Mouse (Mus musculus) gastrocnemius, adult 8-10 months (tissue): Measurements from ENCODE around the gene Vps26a. TPM values are rescaled to one million over a fixed set of nuclear protein-coding genes. Genes with fewer than 3 reads are reported as not detected.

Experiments used
- DNase-seq, 2 experiments: peaks; one replicate each; pipeline ENCODE4 v3.0.0; 2022; ENCODE audit warnings: low spot score in 2 of 2
- total RNA-seq, 4 experiments: library from RNA; stranded (reverse); gene quantifications; 2 replicates each; pipeline ENCODE4 v1.2.4; 2022

Gene Vps26a
- total RNA-seq, 4 experiments from 2014 or later, result 27.5 to 31.7 (median 29.6) TPM

DNA sequence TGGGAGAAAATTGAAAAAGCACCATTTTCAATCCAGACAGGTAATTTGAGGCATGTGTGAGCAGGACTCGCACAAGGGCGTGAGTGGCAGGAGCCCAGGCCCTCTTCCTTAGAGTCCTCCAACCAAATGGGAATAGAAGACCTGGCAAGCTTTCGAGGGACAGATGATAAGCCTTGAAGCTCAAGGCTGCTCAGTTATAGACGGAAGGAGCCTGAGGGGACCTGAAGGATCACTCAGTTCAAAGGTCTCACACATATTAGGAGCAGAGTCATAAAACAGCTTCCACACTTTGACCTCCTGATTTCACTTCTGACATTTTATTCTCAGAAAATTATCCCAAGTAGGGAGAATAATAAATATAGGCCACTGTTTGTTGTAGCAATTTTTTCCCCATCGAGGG is 67.2 kb downstream of the Vps26a start:
- DNase-seq, result no peak

DNA sequence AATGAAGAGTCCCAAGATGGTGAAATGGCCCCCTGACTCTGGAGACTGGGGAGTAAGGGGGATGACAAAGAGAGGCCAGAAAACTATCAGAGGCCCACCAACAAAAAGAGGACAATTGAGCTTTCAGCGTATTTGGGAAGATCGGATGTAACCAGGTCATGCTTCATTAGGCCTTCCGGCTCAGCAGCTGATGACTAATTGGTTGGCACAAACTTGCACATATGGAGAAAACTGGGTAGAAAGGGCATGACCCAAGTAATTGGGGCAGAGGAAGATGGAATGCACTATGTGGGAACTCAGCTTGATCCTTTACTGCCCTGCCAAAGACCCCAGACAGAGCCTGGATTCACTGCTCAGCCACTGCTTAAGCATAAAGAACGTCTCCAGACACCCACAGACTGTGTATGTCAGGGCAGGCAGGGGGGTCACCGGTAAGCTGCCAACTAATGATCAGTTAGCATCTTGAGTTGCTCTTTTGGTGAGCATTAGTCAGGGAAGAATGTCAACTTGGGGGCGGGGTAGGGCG is 67.7 kb downstream of the Vps26a start:
- no peak for DNase-seq

DNA sequence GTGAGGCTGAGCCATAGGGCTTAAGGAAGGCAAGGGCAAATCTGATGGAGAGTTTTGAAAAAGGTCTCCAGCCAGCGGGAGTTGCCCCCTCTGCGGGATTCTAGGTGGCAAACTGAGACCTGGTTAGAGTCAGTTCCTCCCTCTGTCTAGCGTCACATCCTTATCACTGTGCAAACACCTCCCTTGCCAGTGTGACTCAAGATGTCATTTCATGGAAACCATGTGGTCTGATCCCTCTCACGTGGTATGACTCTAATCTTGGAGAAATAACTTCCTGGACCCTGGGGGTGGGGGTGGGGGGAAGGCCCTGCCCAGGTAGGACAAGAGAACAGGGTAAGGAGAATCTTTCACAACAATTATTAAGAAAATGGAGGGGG is 73.0 kb downstream of the Vps26a start:
- DNase-seq, result no peak

DNA sequence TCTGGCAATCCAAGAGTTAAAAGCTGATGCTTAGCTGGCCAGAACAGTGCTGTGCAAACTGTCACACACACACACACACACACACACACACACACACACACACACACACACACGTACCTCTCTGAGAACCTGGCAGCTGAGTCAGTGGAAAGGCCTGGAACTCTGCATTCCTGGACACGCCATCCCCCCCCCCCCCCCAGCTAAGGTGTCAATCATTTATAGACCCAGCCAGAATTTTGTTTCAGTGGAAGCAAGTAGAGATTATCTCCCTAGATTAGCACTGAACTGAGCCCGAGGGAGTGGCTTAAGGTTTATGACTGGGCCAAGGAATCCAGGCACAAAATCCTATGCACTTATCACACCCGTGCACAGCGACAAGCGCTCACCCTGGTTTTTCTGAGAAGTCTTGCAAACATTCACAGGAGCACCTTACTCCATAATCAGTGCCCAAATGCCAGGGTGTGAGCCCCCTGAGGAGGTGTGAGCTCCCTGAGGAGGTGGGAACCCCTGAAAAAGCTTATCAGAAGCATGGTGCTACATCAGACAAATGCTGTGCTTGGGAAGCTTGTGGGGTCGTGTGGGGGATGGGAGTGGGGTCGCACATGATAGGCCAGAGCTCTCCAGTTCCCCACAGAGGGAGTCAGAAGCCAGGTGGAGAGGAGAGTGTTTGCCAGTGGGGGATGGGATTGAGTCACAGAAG is 73.5 kb downstream of the Vps26a start:
- no peak for DNase-seq

DNA sequence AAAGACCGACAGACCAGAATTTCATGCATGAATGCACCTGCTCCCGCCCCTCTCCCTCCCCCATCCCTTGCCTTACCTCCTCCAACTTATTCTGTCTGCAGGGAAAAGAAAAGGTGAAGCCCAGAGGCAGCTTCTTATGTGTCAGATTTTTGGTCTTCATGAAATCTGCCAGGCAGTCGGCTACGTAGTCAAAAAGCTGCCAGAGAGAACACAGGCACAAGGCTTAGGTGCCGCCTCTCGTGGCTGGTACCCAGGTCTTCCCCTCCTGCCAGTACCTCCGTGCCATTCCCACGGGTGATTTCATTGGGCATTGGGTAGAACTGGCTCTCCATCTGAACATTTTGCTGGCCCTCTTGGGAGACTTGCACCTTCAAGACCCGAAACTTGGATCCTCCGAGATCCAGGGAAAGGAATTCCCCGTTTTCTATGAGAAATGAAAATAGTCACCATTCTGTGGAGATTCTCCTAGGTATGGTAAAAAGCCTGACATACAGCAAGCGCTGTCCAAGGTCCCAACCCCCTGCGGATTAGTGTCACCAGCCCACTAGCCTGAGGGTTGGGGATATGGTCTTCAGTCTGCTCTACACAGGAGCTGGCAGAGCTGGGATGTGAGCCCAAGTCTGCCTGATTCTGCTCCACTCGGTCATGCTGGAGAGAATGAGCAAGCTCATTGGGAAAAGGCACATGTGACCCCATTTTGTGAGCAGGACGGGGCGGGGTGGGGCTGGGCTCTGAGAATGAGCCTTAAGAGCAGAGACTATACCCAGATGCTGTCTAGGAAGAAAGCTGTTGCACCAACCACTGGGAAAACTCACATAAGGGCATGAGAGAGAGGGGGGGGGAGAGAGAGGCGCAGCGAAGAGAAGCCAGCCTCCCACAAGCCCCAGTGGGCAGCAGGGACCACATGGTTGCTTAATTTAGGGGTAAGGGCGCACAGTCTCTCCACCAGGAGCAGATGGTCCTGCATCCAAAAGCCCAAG is 74.9 kb downstream of the Vps26a start:
- no peak for DNase-seq

DNA sequence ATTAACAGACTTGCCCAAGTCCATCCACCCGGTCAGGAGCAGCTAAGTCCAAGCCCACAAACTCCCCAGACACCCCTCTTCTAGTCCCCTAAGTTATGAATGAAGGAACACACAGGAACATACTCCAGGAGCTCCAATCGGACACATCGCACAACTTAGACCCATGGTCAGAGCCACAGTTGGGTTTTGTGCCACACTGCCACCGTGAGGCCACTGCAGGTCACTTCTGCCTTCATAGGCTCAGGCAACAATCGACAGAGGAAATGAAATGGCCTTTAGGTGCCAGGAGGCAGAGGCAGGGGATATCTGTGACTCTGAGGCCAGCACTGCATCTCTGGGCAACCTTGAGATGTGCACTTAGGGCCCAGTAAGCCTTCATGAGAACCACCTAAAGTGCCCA is 75.7 kb downstream of the Vps26a start:
- peak; percentile 9 to 19 for DNase-seq

Other genes with a start within 250 kb of the Vps26a start
- gene Tacr2, start 234.4 kb downstream of the Vps26a start, total RNA-seq, result not detected
- gene Hk1, start 106.9 kb downstream of the Vps26a start, total RNA-seq, result 1 to 10 TPM; 3.3 to 6.0 (median 5.3) TPM
- gene Hkdc1, start 64.3 kb downstream of the Vps26a start, total RNA-seq, result not detected
- not detected for gene 4930507D05Rik, start 37.3 kb downstream of the Vps26a start, total RNA-seq
- 10 to 100 TPM; 15.1 to 19.9 (median 17.7) TPM for gene Supv3l1, start 37.1 kb downstream of the Vps26a start, total RNA-seq
- gene Srgn, start 40.6 kb upstream of the Vps26a start, total RNA-seq, result 10 to 100 TPM in 1 of 4 experiments, 1 to 10 TPM in 3; 7.1 to 11.8 (median 8.6) TPM
- 10 to 100 TPM; 26.1 to 30.2 (median 28.2) TPM for gene Kif1bp, start 91.7 kb upstream of the Vps26a start, total RNA-seq
- 10 to 100 TPM; 28.1 to 37.7 (median 31.0) TPM for gene Ddx21, start 115.5 kb upstream of the Vps26a start, total RNA-seq
- 10 to 100 TPM; 40.1 to 51.0 (median 49.8) TPM for gene Ddx50, start 164.4 kb upstream of the Vps26a start, total RNA-seq
- gene Stox1, start 239.3 kb upstream of the Vps26a start, total RNA-seq, result under 1 TPM; 0.12 to 0.27 (median 0.18) TPM